Mouse (Mus musculus): ENCODE data around the gene Wfdc1. TPM values are rescaled to one million over a fixed set of nuclear protein-coding genes. Genes with fewer than 3 reads are reported as not detected.

Wfdc1 gene
- polyA plus RNA-seq, 1 experiment from 2014 or later, result 21.8 TPM

DNA sequence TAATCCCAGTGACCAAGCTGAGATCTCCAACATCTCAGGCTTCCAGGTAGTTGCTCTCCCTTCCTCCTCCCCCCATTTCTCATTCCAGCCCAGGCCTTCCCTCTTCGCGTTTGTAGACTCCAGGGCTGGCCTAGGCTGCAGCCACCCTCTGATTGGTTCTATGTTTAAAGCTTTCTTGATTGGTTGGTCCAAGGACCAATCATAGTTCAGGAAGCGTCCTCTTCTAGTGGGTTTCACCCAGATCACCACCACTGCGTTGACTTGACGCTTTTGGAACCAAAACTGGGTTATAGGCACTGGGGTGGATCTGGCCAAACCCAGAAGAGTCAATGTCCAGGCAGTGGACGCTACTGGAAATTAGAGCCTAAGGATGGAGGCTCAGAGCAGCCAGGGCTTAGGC, 56.2 kb downstream of the Wfdc1 start:
- ATAC-seq (ENCODE audit: insufficient read depth, low FRiP score, low read depth), result no peak
- H3K27ac ChIP-seq, result no peak overlapping the region
- no peak overlapping the region for H3K9ac ChIP-seq
- H3K4me1 ChIP-seq, result no peaks in the 10 kb centered on the region
- no peaks in the 10 kb centered on the region for H3K36me3 ChIP-seq
- WGBS, result 54% methylated on average over 6 of the region's 6 CpGs
- H3K9me3 ChIP-seq, result no peaks in the 10 kb centered on the region
- H3K27me3 ChIP-seq (replicated peaks), result no peaks in the 10 kb centered on the region
- no peak overlapping the region for H3K4me2 ChIP-seq
- no peak overlapping the region for H3K4me3 ChIP-seq (replicated peaks)

GRCm38 (mm10) chr8:119723676-119724075, 57.5 kb downstream of the Wfdc1 start:
- no peaks in the 10 kb centered on the region for H3K27me3 ChIP-seq (replicated peaks)
- 52% methylated on average over 4 of the region's 4 CpGs for WGBS
- no peaks in the 10 kb centered on the region for H3K9me3 ChIP-seq
- H3K4me3 ChIP-seq (replicated peaks), result no peak overlapping the region
- no peaks in the 10 kb centered on the region for H3K36me3 ChIP-seq
- no peak for ATAC-seq (ENCODE audit: insufficient read depth, low FRiP score, low read depth)
- no peak overlapping the region for H3K9ac ChIP-seq
- H3K4me1 ChIP-seq, result no peaks in the 10 kb centered on the region
- no peak overlapping the region for H3K27ac ChIP-seq
- no peak overlapping the region for H3K4me2 ChIP-seq

DNA sequence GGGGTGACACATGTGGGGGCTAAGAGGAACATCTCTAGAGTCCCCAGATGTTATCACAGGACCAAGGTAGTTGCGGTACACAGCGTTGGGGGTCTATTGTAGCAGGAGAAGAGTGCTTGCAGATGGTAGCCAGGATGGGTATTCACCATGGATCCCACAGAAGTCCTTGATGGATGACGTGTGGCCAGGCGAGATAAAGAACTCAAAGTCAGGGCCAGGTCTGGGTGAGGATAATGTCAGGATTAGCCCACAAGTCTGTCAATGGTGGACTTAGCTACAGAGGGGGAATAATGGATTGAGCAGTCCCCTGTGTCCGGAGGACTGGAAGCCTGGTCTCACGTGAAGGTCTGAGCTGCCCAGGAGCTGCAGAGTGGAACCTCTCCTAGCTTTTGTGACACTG, 58.4 kb downstream of the Wfdc1 start:
- H3K4me3 ChIP-seq (replicated peaks), result no peak overlapping the region
- H3K9me3 ChIP-seq, result no peaks in the 10 kb centered on the region
- H3K4me1 ChIP-seq, result no peaks in the 10 kb centered on the region
- 78% methylated on average over 6 of the region's 6 CpGs for WGBS
- H3K27ac ChIP-seq, result no peak overlapping the region
- ATAC-seq (ENCODE audit: insufficient read depth, low FRiP score, low read depth), result no peak
- H3K4me2 ChIP-seq, result no peak overlapping the region
- no peak overlapping the region for H3K9ac ChIP-seq
- no peaks in the 10 kb centered on the region for H3K36me3 ChIP-seq
- no peaks in the 10 kb centered on the region for H3K27me3 ChIP-seq (replicated peaks)

GRCm38 (mm10) chr8:119727093-119727492, 60.9 kb downstream of the Wfdc1 start:
- Histone ChIP-seq H3K27ac (no peak overlapping the region), H3K4me2 (no peak overlapping the region), H3K9me3 (no peaks in the 10 kb centered on the region), H3K4me3 (replicated peaks) (no peak overlapping the region), H3K27me3 (replicated peaks) (no peaks in the 10 kb centered on the region), H3K36me3 (no peaks in the 10 kb centered on the region), H3K4me1 (no peaks in the 10 kb centered on the region), H3K9ac (no peak overlapping the region)
- no peak for ATAC-seq (ENCODE audit: insufficient read depth, low FRiP score, low read depth)
- 73% methylated on average over 8 of the region's 8 CpGs for WGBS

DNA sequence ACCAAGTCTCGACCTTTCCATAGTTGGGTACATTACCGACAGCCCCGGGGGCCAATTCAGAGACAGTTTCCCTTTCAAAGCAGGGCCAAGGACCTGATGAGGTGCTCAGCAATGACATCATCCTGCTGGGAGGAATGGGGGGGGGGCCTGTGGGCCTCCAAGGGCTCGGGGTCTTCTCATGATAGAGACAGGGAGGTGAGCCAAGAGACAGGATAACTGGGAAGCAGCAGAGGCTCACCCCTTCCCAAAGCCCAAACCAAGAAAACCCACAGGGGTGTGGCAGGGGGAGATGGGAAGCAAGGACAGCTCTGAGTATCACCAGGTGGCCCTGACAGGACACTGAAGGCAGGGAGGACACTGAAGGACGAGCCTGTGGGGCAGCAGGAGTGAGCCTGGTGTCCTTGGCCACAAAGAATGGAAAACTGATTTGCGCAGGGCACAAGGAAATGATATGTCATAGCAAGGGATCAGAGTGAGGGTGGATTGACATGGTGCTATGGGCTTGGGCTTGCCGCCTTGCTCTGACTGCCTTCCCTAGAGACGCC, 62.3 kb downstream of the Wfdc1 start:
- no peak for ATAC-seq (ENCODE audit: insufficient read depth, low FRiP score, low read depth)
- no peaks in the 10 kb centered on the region for H3K4me1 ChIP-seq
- H3K9me3 ChIP-seq, result no peaks in the 10 kb centered on the region
- H3K4me2 ChIP-seq, result no peak overlapping the region
- H3K4me3 ChIP-seq (replicated peaks), result no peak overlapping the region
- WGBS, result 84% methylated on average over 8 of the region's 8 CpGs
- no peaks in the 10 kb centered on the region for H3K36me3 ChIP-seq
- H3K27ac ChIP-seq, result no peak overlapping the region
- no peak overlapping the region for H3K9ac ChIP-seq
- H3K27me3 ChIP-seq (replicated peaks), result no peaks in the 10 kb centered on the region

DNA sequence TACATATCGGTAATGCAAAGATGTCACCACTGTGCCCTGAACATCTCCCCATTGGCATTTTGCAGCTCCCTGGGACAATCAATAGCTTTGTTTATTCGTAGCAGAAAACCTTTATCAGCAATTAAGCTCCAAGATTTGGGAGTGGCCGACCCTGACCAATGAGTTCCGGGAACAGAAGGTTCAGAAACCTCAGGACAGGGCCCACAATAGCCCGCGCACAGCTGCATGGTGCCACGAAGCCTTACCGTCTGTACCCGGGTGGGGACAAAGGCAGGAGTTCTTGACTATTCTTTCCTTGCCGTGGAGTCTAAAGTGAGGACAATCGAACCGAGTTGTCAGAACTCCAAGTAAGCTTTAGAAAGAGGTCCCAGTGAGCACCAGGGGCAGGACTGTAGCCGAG, 65.9 kb downstream of the Wfdc1 start:
- Histone ChIP-seq H3K4me3 (replicated peaks) (no peak overlapping the region), H3K27me3 (replicated peaks) (no peaks in the 10 kb centered on the region), H3K4me2 (no peak overlapping the region), H3K9ac (no peak overlapping the region), H3K27ac (no peak overlapping the region), H3K36me3 (no peaks in the 10 kb centered on the region), H3K9me3 (no peaks in the 10 kb centered on the region), H3K4me1 (no peaks in the 10 kb centered on the region)
- ATAC-seq (ENCODE audit: insufficient read depth, low FRiP score, low read depth), result no peak
- WGBS, result 69% methylated on average over 13 of the region's 13 CpGs

GRCm38 (mm10) chr8:119736348-119736917, 70.3 kb downstream of the Wfdc1 start:
- peaks cover 5% of the 10 kb centered on the region; the same call in 1 of the 2 replicates for H3K4me1 ChIP-seq
- H3K36me3 ChIP-seq, result no peaks in the 10 kb centered on the region
- no peak overlapping the region for H3K4me2 ChIP-seq
- WGBS, result 84% methylated on average over 10 of the region's 10 CpGs
- no peaks in the 10 kb centered on the region for H3K27me3 ChIP-seq (replicated peaks)
- H3K27ac ChIP-seq, result no peak overlapping the region
- no peaks in the 10 kb centered on the region for H3K9me3 ChIP-seq
- no peak for ATAC-seq (ENCODE audit: insufficient read depth, low FRiP score, low read depth)
- H3K9ac ChIP-seq, result no peak overlapping the region
- no peak overlapping the region for H3K4me3 ChIP-seq (replicated peaks)

DNA sequence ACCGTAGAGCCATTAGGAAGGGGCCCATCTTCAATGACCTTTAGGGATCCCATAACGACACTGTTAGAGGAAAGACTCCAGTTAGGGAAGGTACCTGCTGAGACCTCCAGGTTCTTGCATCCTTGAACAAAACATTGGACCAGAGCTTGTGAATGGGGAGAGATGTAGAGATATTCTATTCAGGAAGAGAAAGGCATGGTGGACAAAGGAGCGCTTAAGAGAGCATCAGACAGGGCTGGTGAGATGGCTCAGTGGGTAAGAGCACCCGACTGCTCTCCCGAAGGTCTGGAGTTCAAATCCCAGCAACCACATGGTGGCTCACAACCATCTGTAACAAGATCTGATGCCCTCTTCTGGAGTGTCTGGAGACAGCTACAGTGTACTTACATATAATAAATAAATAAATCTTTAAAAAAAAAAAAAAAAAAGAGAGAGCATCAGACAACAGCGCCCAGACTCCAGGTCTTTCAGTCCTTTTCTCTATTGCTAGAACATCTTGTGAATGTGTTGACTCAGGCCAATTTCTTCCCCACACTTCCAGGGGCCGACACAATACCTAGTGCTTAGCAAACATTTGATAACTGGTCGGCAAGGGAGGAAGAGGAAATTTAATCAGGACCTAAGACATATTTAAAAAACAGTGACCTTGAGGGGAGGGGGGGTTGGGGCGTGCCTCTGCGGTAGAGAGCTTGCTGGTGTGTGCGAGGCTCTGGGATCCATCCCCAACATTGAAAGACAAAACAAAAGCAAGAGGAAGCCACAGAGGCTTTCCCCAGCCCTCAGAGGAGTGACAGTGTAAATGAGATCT, 71.1 kb downstream of the Wfdc1 start:
- H3K9ac ChIP-seq, result no peak overlapping the region
- 64% methylated on average over 11 of the region's 11 CpGs for WGBS

More for the DNA sequence above, 71.1 kb downstream of the Wfdc1 start:
- H3K4me3 ChIP-seq (replicated peaks), result no peak overlapping the region
- peaks cover 5% of the 10 kb centered on the region; the same call in 1 of the 2 replicates for H3K4me1 ChIP-seq
- H3K4me2 ChIP-seq, result no peak overlapping the region
- H3K27ac ChIP-seq, result no peak overlapping the region
- no peaks in the 10 kb centered on the region for H3K27me3 ChIP-seq (replicated peaks)
- no peaks in the 10 kb centered on the region for H3K36me3 ChIP-seq
- H3K9me3 ChIP-seq, result no peaks in the 10 kb centered on the region
- ATAC-seq (ENCODE audit: insufficient read depth, low FRiP score, low read depth), result no peak

Other genes with a start within 250 kb of the Wfdc1 start
- gene Osgin1, start 232.2 kb upstream of the Wfdc1 start, polyA plus RNA-seq (2015; fragmentation: Nextera tagmentation; extraction: Ambion mirVana), result 7.5 and 8.0 TPM in 2 replicates
- gene Necab2, start 219.6 kb upstream of the Wfdc1 start, polyA plus RNA-seq (2015; fragmentation: Nextera tagmentation; extraction: Ambion mirVana), result 1.3 and 1.9 TPM in 2 replicates
- gene Slc38a8, start 164.7 kb upstream of the Wfdc1 start, polyA plus RNA-seq (2015; fragmentation: Nextera tagmentation; extraction: Ambion mirVana), result 0.05 TPM in 1 of 2 replicates, not detected in the other
- 96.3 and 107 TPM in 2 replicates for gene Mbtps1, start 107.6 kb upstream of the Wfdc1 start, polyA plus RNA-seq (2015; fragmentation: Nextera tagmentation; extraction: Ambion mirVana)
- gene Hsdl1, start 91.2 kb upstream of the Wfdc1 start, polyA plus RNA-seq (2015; fragmentation: Nextera tagmentation; extraction: Ambion mirVana), result 31.4 and 32.2 TPM in 2 replicates
- 0.40 and 0.59 TPM in 2 replicates for gene Dnaaf1, start 91.1 kb upstream of the Wfdc1 start, polyA plus RNA-seq (2015; fragmentation: Nextera tagmentation; extraction: Ambion mirVana)
- 9.7 and 9.8 TPM in 2 replicates for gene Taf1c, start 61.1 kb upstream of the Wfdc1 start, polyA plus RNA-seq (2015; fragmentation: Nextera tagmentation; extraction: Ambion mirVana)
- gene Adad2, start 53.6 kb upstream of the Wfdc1 start, polyA plus RNA-seq (2015; fragmentation: Nextera tagmentation; extraction: Ambion mirVana), result 0.09 TPM in 1 of 2 replicates, not detected in the other
- gene Kcng4, start 30.7 kb upstream of the Wfdc1 start, polyA plus RNA-seq (2015; fragmentation: Nextera tagmentation; extraction: Ambion mirVana), result 0.24 and 0.28 TPM in 2 replicates
- 5.3 TPM in 2 replicates for gene Atp2c2, start 33.6 kb downstream of the Wfdc1 start, polyA plus RNA-seq (2015; fragmentation: Nextera tagmentation; extraction: Ambion mirVana)
- 12.9 and 13.8 TPM in 2 replicates for gene Tldc1, start 112.1 kb downstream of the Wfdc1 start, polyA plus RNA-seq (2015; fragmentation: Nextera tagmentation; extraction: Ambion mirVana)
- gene Cotl1, start 174.2 kb downstream of the Wfdc1 start, polyA plus RNA-seq (2015; fragmentation: Nextera tagmentation; extraction: Ambion mirVana), result 119 and 135 TPM in 2 replicates
- 12.3 and 12.8 TPM in 2 replicates for gene Klhl36, start 195.9 kb downstream of the Wfdc1 start, polyA plus RNA-seq (2015; fragmentation: Nextera tagmentation; extraction: Ambion mirVana)
- 127 and 133 TPM in 2 replicates for gene Usp10, start 244.0 kb downstream of the Wfdc1 start, polyA plus RNA-seq (2015; fragmentation: Nextera tagmentation; extraction: Ambion mirVana)
- not detected in 2 replicates for gene Gm20388, start 244.5 kb downstream of the Wfdc1 start, polyA plus RNA-seq (2015; fragmentation: Nextera tagmentation; extraction: Ambion mirVana)

Measured in stomach, embryonic 15.5 days (tissue).